Mouse (Mus musculus) heart, embryonic 14.5 days (tissue): ENCODE measurements around the gene Tmem131l. TPM values are rescaled to one million over a fixed set of nuclear protein-coding genes. Genes with fewer than 3 reads are reported as not detected.
A peak's percentile ranks its signal among the peaks of the same experiment; 100 is the strongest.

Experiments used
- ATAC-seq: fragments of 200-750 bp; cut with Nextera tagmentation; 2 replicates; pipeline ENCODE4 v1.8.0; 2017; ENCODE audit warnings: low read depth, moderate TSS enrichment; ENCODE audit not compliant: insufficient number of reproducible peaks, insufficient read depth, low FRiP score
- H3K27ac ChIP-seq, 2 experiments: fragments of 200-500 bp in 1 of 2; fragments of 300-500 bp in 1 of 2; sonication (generic) in 1 of 2; replicated peaks in 1 of 2; 2 replicates each; pipeline ENCODE4 v1.5.1; 2012 to 2014; ENCODE audit warnings: low read depth in 2 of 2, low read length in 2 of 2, control low read depth in 1 of 2, mild to moderate bottlenecking in 1 of 2, mixed read lengths in 1 of 2; ENCODE audit not compliant: control insufficient read depth in 1 of 2, insufficient read depth in 1 of 2
- H3K27me3 ChIP-seq: fragments of 300-500 bp; sonication (generic); 2 replicates; pipeline ENCODE4 v1.6.1; 2014; ENCODE audit warnings: mild to moderate bottlenecking, low read length, control low read depth; ENCODE audit not compliant: control insufficient read depth, insufficient read depth
- H3K36me3 ChIP-seq: fragments of 300-500 bp; sonication (generic); 2 replicates; pipeline ENCODE4 v1.6.1; 2014; ENCODE audit warnings: mild to moderate bottlenecking, control low read depth, low read length, mixed read lengths; ENCODE audit not compliant: control insufficient read depth, insufficient read depth
- H3K4me1 ChIP-seq, 2 experiments: fragments of 200-500 bp in 1 of 2; fragments of 300-500 bp in 1 of 2; sonication (generic) in 1 of 2; 2 replicates each; pipeline ENCODE4 v1.6.1; 2012 to 2014; ENCODE audit warnings: low read length in 2 of 2, control low read depth in 1 of 2, mixed read lengths in 1 of 2; ENCODE audit not compliant: control insufficient read depth in 2 of 2, insufficient read depth in 2 of 2
- H3K4me2 ChIP-seq: fragments of 300-500 bp; sonication (generic); 2 replicates; pipeline ENCODE4 v1.6.1; 2014; ENCODE audit warnings: mild to moderate bottlenecking, low read length
- H3K4me3 ChIP-seq, 2 experiments: fragments of 200-500 bp in 1 of 2; fragments of 300-500 bp in 1 of 2; sonication (generic) in 1 of 2; 2 replicates each; pipeline ENCODE4 v1.5.1; 2012 to 2014; ENCODE audit warnings: low read length in 2 of 2, mild to moderate bottlenecking in 2 of 2, control low read depth in 1 of 2, low read depth in 1 of 2, moderate library complexity in 1 of 2; ENCODE audit not compliant: control insufficient read depth in 1 of 2, insufficient read depth in 1 of 2
- H3K9ac ChIP-seq: fragments of 300-500 bp; sonication (generic); 2 replicates; pipeline ENCODE4 v1.6.1; 2014; ENCODE audit warnings: mild to moderate bottlenecking, low read length
- H3K9me3 ChIP-seq: fragments of 300-500 bp; sonication (generic); 2 replicates; pipeline ENCODE4 v1.6.1; 2016; ENCODE audit warnings: low read length, control low read depth; ENCODE audit not compliant: control insufficient read depth
- WGBS: fragments of 180-500 bp; shearing (Covaris S2); extraction: QIAGEN DNeasy Blood & Tissue Kit; methylation state at CpG from one replicate; pipeline ENCODE4 v1.1.7; 2014; 5-methylcytosine and 5-hydroxymethylcytosine counted together
- polyA plus RNA-seq: library from polyadenylated mRNA; unstranded; fragments of >200 nt; fragmentation: Nextera tagmentation; extraction: Ambion mirVana; gene quantifications from 2 replicates; pipeline ENCODE4 v1.2.1, GENCODE M21; 2014

The Tmem131l gene
- polyA plus RNA-seq, 1 experiment from 2014 or later = 30.6 TPM

GRCm38 (mm10) chr3:84076543-84077332, 36.8 kb upstream of the Tmem131l start:
- H3K27ac ChIP-seq = peak overlapping the region in 1 of 2 experiments; percentile 41; a peak in 3 of 4 replicates

GRCm38 (mm10) chr3:84075516-84075915, 35.5 kb upstream of the Tmem131l start:
- Histone ChIP-seq H3K9ac (no peak overlapping the region), H3K27me3 (no peaks in the 10 kb centered on the region), H3K36me3 (no peaks in the 10 kb centered on the region), H3K4me1 (peaks cover 7 to 12% of the 10 kb centered on the region in 2 experiments), H3K4me2 (no peak overlapping the region), H3K4me3 (no peak overlapping the region), H3K27ac (no peak overlapping the region), H3K9me3 (0 out of 2 replicates have a peak, but pooled peaks cover 4% of the 10 kb centered on the region)
- WGBS = 60% methylated on average over 4 of the region's 4 CpGs
- ATAC-seq = no peak

More at GRCm38 (mm10) chr3:84076543-84077332, 36.8 kb upstream of the Tmem131l start:
- H3K4me3 ChIP-seq = no peak overlapping the region
- H3K36me3 ChIP-seq = no peaks in the 10 kb centered on the region
- 0 out of 2 replicates have a peak, but pooled peaks cover 4% of the 10 kb centered on the region for H3K9me3 ChIP-seq
- peaks cover 7 to 12% of the 10 kb centered on the region in 2 experiments for H3K4me1 ChIP-seq
- H3K9ac ChIP-seq = no peak overlapping the region
- H3K27me3 ChIP-seq = no peaks in the 10 kb centered on the region
- no peak for ATAC-seq
- no peak overlapping the region for H3K4me2 ChIP-seq
- 73% methylated on average over 13 of the region's 13 CpGs for WGBS

- 80% methylated on average over 2 of the region's 2 CpGs for WGBS
- ATAC-seq = no peak
- no peak overlapping the region for H3K27ac ChIP-seq
- no peak overlapping the region for H3K4me2 ChIP-seq
- H3K9me3 ChIP-seq = 0 out of 2 replicates have a peak, but pooled peaks cover 4% of the 10 kb centered on the region
- H3K27me3 ChIP-seq = no peaks in the 10 kb centered on the region
- no peak overlapping the region for H3K4me3 ChIP-seq
- no peaks in the 10 kb centered on the region for H3K36me3 ChIP-seq
- H3K9ac ChIP-seq = no peak overlapping the region
- H3K4me1 ChIP-seq = peaks cover 7 to 12% of the 10 kb centered on the region in 2 experiments
Observed at GRCm38 (mm10) chr3:84074777-84075176, 34.8 kb upstream of the Tmem131l start.

GRCm38 (mm10) chr3:84071641-84072040, 31.7 kb upstream of the Tmem131l start:
- no peak for ATAC-seq
- no peaks in the 10 kb centered on the region for H3K4me1 ChIP-seq
- no peak overlapping the region for H3K27ac ChIP-seq
- no peaks in the 10 kb centered on the region for H3K36me3 ChIP-seq
- H3K9ac ChIP-seq = no peak overlapping the region
- no peak overlapping the region for H3K4me3 ChIP-seq
- no peaks in the 10 kb centered on the region for H3K27me3 ChIP-seq
- no peak overlapping the region for H3K4me2 ChIP-seq
- H3K9me3 ChIP-seq = no peaks in the 10 kb centered on the region
- WGBS = 17% methylated on average over 2 of the region's 2 CpGs

GRCm38 (mm10) chr3:84070811-84071210, 30.8 kb upstream of the Tmem131l start:
- H3K36me3 ChIP-seq = no peaks in the 10 kb centered on the region
- no peak overlapping the region for H3K9ac ChIP-seq
- no peak for ATAC-seq
- H3K4me3 ChIP-seq = no peak overlapping the region
- no peak overlapping the region for H3K4me2 ChIP-seq
- H3K27me3 ChIP-seq = no peaks in the 10 kb centered on the region
- no peaks in the 10 kb centered on the region for H3K4me1 ChIP-seq
- no peaks in the 10 kb centered on the region for H3K9me3 ChIP-seq
- 86% methylated on average over 8 of the region's 8 CpGs for WGBS
- H3K27ac ChIP-seq = no peak overlapping the region

GRCm38 (mm10) chr3:84068831-84069709, 29.1 kb upstream of the Tmem131l start:
- Histone ChIP-seq H3K36me3 (no peaks in the 10 kb centered on the region), H3K4me1 (no peaks in the 10 kb centered on the region), H3K27ac (no peak overlapping the region), H3K4me3 (no peak overlapping the region), H3K9ac (no peak overlapping the region), H3K9me3 (no peaks in the 10 kb centered on the region), H3K27me3 (no peaks in the 10 kb centered on the region), H3K4me2 (no peak overlapping the region)
- no peak for ATAC-seq
- WGBS = 76% methylated on average over 13 of the region's 13 CpGs

GRCm38 (mm10) chr3:84065825-84066224, 25.9 kb upstream of the Tmem131l start:
- no peaks in the 10 kb centered on the region for H3K36me3 ChIP-seq
- peaks cover 8 to 10% of the 10 kb centered on the region in 2 experiments for H3K4me1 ChIP-seq
- H3K9me3 ChIP-seq = no peaks in the 10 kb centered on the region
- no peak for ATAC-seq
- H3K4me2 ChIP-seq = no peak overlapping the region
- WGBS = 57% methylated on average over 4 of the region's 4 CpGs
- H3K9ac ChIP-seq = no peak overlapping the region
- no peaks in the 10 kb centered on the region for H3K27me3 ChIP-seq
- H3K27ac ChIP-seq = no peak overlapping the region
- H3K4me3 ChIP-seq = no peak overlapping the region
